Mouse (Mus musculus) forebrain, embryonic 16.5 days (tissue): Measurements from ENCODE around the gene Dguok. TPM values are rescaled to one million over a fixed set of nuclear protein-coding genes. Genes with fewer than 3 reads are reported as not detected.
A peak's percentile ranks its signal among the peaks of the same experiment; 100 is the strongest.

Experiments used
- ATAC-seq: fragments of 200-750 bp; cut with Nextera tagmentation; 2 replicates; pipeline ENCODE4 v1.8.0; 2017; ENCODE audit warnings: mild to moderate bottlenecking, moderate library complexity
- H3K27ac ChIP-seq: fragments of 300-500 bp; sonication (generic); 2 replicates; pipeline ENCODE4 v1.5.1; 2014; ENCODE audit warnings: low read length, control low read depth
- H3K27me3 ChIP-seq: fragments of 300-500 bp; sonication (generic); replicated peaks from 2 replicates; pipeline ENCODE4 v1.6.1; 2014; ENCODE audit warnings: low read length; ENCODE audit not compliant: control insufficient read depth, insufficient read depth
- H3K36me3 ChIP-seq: fragments of 300-500 bp; sonication (generic); 2 replicates; pipeline ENCODE4 v1.6.1; 2014; ENCODE audit not compliant: control insufficient read depth, insufficient read depth
- H3K4me1 ChIP-seq: fragments of 300-500 bp; sonication (generic); replicated peaks from 2 replicates; pipeline ENCODE4 v1.6.1; 2014; ENCODE audit warnings: low read length; ENCODE audit not compliant: control insufficient read depth, insufficient read depth
- H3K4me2 ChIP-seq: fragments of 300-500 bp; sonication (generic); 2 replicates; pipeline ENCODE4 v1.6.1; 2014; ENCODE audit warnings: mild to moderate bottlenecking, low read length, control low read depth
- H3K4me3 ChIP-seq: fragments of 300-500 bp; sonication (generic); replicated peaks from 2 replicates; pipeline ENCODE4 v1.5.1; 2014; ENCODE audit warnings: mild to moderate bottlenecking, low read length, control low read depth
- H3K9ac ChIP-seq: fragments of 300-500 bp; sonication (generic); replicated peaks from 2 replicates; pipeline ENCODE4 v1.6.1; 2014; ENCODE audit warnings: low read depth, low read length, control low read depth
- H3K9me3 ChIP-seq: fragments of 300-500 bp; sonication (generic); 2 replicates; pipeline ENCODE4 v1.6.1; 2016; ENCODE audit warnings: low read length; ENCODE audit not compliant: control insufficient read depth
- WGBS: fragments of 180-500 bp; shearing (Covaris S2); extraction: QIAGEN DNeasy Blood & Tissue Kit; methylation state at CpG from one replicate; pipeline ENCODE4 v1.1.7; 2014; 5-methylcytosine and 5-hydroxymethylcytosine counted together
- polyA plus RNA-seq: library from polyadenylated mRNA; unstranded; fragments of >200 nt; fragmentation: Nextera tagmentation; extraction: Ambion mirVana; gene quantifications from 2 replicates; pipeline ENCODE4 v1.2.1, GENCODE M21; 2015

Gene Dguok
- polyA plus RNA-seq, 1 experiment from 2014 or later: 73.1 TPM

DNA sequence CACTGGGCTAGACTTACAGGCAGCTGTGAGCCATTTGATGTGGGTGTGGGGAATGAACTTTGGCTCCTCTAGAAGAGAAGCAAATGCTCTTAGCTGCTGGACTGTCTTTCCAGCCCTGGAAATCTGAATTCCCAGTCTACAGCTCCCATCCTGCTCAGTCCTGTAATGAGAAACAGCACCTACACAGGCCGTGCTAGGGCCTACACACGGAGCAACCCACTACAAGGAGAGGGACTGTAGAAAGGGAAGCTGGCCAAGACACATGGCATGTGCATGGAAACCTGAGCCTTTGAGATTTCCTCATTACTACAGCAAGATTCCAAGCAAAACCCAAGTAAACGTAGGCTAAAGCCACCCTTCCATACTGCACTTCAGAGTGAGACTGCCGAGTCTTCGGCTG is 18.6 kb downstream of the Dguok start:
- Histone ChIP-seq H3K27ac (no peak overlapping the region), H3K4me2 (no peak overlapping the region), H3K27me3 (no peaks in the 10 kb centered on the region), H3K9me3 (no peaks in the 10 kb centered on the region), H3K4me3 (no peak overlapping the region), H3K9ac (no peak overlapping the region), H3K36me3 (peaks cover 21% of the 10 kb centered on the region), H3K4me1 (peaks cover 4% of the 10 kb centered on the region; the same call in 1 of the 2 replicates)
- WGBS: 84% methylated on average over 5 of the region's 5 CpGs
- no peak for ATAC-seq

DNA sequence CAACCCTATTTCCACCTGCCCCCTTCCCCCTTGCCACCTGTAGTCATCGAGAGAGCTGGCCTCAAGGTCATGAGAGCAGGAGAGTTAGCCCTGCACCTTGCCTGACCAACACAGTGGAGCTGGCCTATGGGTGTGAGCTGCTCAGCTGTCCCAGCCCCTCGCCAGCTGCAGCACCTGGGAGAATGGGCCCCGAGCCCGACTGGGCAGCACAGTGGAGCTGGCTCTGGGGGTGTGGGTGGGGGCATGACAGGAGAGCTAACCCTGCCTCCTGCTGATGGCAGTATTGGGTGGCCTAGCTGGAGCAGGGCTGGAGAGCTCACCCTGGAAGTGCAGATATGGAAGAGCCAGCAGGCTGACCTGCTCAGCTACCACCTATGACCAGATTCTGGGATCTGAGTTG is 19.5 kb downstream of the Dguok start:
- Histone ChIP-seq H3K4me3 (no peak overlapping the region), H3K4me2 (no peak overlapping the region), H3K9me3 (no peaks in the 10 kb centered on the region), H3K9ac (no peak overlapping the region), H3K4me1 (peaks cover 4% of the 10 kb centered on the region; the same call in 1 of the 2 replicates), H3K27ac (no peak overlapping the region), H3K36me3 (peaks cover 21% of the 10 kb centered on the region), H3K27me3 (no peaks in the 10 kb centered on the region)
- 90% methylated on average over 4 of the region's 4 CpGs for WGBS
- no peak for ATAC-seq

DNA sequence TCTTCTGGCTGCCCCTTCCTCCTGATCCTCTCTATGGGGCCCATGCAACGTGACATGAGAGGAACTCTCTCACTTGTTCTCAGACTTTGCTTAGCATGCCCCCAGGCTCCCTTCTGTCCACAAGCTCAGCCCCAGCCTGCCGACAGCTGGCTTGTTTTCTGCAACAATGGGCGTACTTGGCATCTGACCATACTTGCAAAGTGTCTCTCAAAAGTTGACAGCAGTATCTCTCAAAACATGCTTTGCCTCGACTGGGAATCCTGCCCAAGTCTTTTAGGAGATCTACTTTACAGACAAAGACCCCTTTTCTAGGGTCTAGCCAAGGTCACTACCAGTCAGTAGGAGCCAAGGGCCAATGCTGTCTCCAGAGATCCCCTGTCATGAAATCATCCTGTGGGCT is 20.9 kb downstream of the Dguok start:
- Histone ChIP-seq H3K9me3 (no peaks in the 10 kb centered on the region), H3K27ac (no peak overlapping the region; the same call in 1 of the 2 replicates), H3K4me3 (no peak overlapping the region), H3K27me3 (no peaks in the 10 kb centered on the region), H3K4me2 (no peak overlapping the region), H3K36me3 (peaks cover 25% of the 10 kb centered on the region), H3K4me1 (peaks cover 4% of the 10 kb centered on the region; the same call in 1 of the 2 replicates), H3K9ac (no peak overlapping the region)
- 37% methylated on average over 4 of the region's 4 CpGs for WGBS
- ATAC-seq: peak; percentile 62; the same call in 1 of the 2 replicates

DNA sequence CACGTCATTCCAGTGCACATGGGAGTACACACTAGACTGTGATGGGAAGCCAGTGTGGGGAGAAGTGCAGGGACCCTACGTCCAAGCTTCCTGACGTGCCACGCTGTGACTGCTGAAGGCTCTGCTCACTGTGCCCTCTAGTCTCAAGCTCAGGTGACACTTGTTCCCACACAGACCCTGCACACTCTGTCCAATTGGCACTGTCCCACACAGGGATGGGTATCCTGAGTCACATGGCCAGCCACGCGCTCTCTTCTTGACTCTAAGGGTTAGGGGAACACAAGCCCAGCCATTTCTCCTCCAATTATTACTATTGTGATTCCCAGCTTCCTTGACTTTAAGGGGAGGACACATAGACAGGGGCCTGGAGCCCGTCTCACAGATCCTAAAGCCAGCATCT is 23.0 kb downstream of the Dguok start:
- Histone ChIP-seq H3K4me1 (peaks cover 4% of the 10 kb centered on the region; the same call in 1 of the 2 replicates), H3K9ac (no peak overlapping the region), H3K36me3 (peaks cover 27% of the 10 kb centered on the region; the same call in 1 of the 2 replicates), H3K27ac (no peak overlapping the region), H3K4me2 (no peak overlapping the region), H3K9me3 (no peaks in the 10 kb centered on the region), H3K4me3 (no peak overlapping the region), H3K27me3 (no peaks in the 10 kb centered on the region)
- no peak for ATAC-seq
- 96% methylated on average over 7 of the region's 7 CpGs for WGBS

DNA sequence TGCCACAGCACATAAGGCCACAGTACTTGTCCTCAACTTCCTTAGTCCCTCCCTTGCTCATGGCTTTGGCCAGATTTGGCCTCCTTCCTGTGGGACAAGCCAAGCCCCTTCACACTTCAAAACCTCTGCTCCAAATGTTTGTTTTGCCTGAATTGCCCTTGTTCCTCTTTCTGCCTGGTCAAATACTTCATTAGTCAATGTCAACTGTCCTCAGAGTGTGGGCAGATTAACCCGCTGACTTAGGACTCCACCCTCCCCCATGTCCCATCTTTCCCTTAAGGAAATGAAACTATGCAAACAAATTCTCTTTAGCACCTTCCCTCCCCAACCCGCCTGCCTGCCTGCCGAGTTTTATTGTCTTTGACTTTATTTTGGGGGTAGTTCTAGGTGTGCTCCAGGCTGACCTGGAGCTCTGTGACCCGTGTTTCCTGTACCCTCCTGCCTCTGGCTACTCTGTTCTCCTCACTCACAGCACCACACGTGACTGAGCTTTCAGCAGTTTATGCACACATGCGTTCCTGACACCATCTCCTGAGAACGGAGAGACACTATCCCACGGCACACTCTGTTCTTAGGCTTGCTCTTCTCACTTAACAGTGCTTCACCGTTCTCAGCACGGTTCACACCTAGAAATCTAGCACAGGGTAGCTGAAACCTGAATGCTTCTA is 24.2 kb downstream of the Dguok start:
- no peaks in the 10 kb centered on the region for H3K27me3 ChIP-seq
- no peak overlapping the region for H3K4me3 ChIP-seq
- no peak overlapping the region for H3K9ac ChIP-seq
- H3K9me3 ChIP-seq: no peaks in the 10 kb centered on the region
- no peak overlapping the region for H3K4me2 ChIP-seq
- H3K27ac ChIP-seq: no peak overlapping the region
- no peak for ATAC-seq
- peaks cover 22% of the 10 kb centered on the region; the same call in 1 of the 2 replicates for H3K36me3 ChIP-seq
- peaks cover 4% of the 10 kb centered on the region; the same call in 1 of the 2 replicates for H3K4me1 ChIP-seq
- WGBS: 87% methylated on average over 10 of the region's 10 CpGs

DNA sequence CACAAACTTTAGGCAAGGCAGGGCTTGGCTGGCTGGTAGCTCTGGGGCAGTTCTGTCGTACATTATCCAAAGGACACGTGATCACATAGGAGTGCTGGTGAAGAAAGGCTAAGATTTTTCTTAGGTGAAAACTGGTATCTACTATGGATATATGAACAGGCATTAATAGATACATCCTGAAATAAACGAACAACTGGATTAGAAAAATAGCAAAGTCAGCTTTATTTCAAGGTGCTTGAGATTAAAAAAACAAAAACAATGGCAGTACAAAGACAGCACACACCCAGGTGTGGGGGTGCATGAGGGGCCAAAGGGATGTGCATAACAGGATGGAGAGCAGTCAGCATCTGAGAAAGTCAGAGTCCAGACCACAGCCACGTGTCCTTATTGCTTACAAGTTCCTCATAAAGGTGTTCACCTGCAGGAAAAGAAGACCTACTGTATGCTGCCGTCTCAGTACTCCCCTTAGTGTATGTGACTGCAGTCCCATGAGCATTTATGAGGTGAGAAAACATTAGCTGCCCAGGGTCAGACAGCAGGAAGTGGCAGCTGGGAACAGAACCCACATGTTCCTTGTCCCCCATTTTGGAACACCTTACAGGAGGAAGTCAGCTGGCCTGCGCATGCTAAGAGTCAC is 26.6 kb downstream of the Dguok start:
- peaks cover 17% of the 10 kb centered on the region; the same call in 1 of the 2 replicates for H3K36me3 ChIP-seq
- WGBS: 89% methylated on average over 6 of the region's 6 CpGs

DNA sequence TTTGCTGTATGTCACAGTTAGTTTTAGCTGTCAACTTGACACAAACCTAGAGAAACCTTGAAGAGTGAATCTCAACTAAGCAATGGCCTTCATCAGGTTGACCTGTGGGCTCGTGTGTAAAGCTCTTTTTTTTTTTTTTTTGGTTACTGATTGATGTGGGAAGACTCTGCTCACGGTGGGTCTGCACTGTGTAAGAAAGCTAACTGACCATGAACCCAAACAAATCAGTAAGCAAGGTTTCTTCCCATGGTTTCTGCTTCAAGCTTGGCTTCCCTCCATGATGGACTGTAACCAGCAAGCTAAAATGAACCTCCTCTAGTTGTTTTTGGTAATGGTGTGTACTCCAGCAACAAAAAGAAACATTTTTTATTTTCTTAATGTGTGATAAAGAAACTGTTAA is 27.6 kb downstream of the Dguok start:
- Histone ChIP-seq H3K4me1 (no peaks in the 10 kb centered on the region), H3K4me3 (no peak overlapping the region), H3K9ac (no peak overlapping the region), H3K27ac (no peak overlapping the region), H3K27me3 (no peaks in the 10 kb centered on the region), H3K4me2 (no peak overlapping the region), H3K36me3 (peaks cover 17% of the 10 kb centered on the region; the same call in 1 of the 2 replicates), H3K9me3 (no peaks in the 10 kb centered on the region)
- ATAC-seq: no peak
- WGBS: 79% methylated on average over 2 of the region's 2 CpGs

More for the DNA sequence above, 26.6 kb downstream of the Dguok start:
- Histone ChIP-seq H3K9ac (no peak overlapping the region), H3K27me3 (no peaks in the 10 kb centered on the region), H3K4me2 (no peak overlapping the region), H3K27ac (no peak overlapping the region), H3K4me1 (no peaks in the 10 kb centered on the region), H3K9me3 (no peaks in the 10 kb centered on the region), H3K4me3 (no peak overlapping the region)
- ATAC-seq: no peak

DNA sequence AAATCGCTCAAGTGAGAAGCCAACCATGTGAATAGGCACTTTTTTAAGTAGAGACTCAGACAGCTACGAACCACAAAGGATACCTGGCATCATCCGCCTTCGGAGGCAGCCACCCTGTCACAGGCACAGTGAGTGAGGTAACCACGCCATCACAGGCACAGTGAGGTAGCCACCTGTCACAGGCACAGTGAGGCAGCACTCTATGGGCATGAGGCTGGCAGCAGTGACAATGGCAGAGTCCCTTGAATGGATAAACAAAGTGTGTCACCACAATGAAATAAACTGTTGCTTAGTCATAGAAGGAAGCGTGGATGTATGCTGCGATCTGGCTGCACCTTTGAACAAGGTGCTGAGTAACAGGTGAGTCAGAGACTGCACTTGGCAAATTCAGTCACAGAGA is 28.1 kb downstream of the Dguok start:
- Histone ChIP-seq H3K27me3 (no peaks in the 10 kb centered on the region), H3K4me3 (no peak overlapping the region), H3K9ac (no peak overlapping the region), H3K9me3 (no peaks in the 10 kb centered on the region), H3K27ac (no peak overlapping the region), H3K4me2 (no peak overlapping the region), H3K36me3 (peaks cover 17% of the 10 kb centered on the region; the same call in 1 of the 2 replicates), H3K4me1 (no peaks in the 10 kb centered on the region)
- no peak for ATAC-seq
- 92% methylated on average over 7 of the region's 7 CpGs for WGBS

DNA sequence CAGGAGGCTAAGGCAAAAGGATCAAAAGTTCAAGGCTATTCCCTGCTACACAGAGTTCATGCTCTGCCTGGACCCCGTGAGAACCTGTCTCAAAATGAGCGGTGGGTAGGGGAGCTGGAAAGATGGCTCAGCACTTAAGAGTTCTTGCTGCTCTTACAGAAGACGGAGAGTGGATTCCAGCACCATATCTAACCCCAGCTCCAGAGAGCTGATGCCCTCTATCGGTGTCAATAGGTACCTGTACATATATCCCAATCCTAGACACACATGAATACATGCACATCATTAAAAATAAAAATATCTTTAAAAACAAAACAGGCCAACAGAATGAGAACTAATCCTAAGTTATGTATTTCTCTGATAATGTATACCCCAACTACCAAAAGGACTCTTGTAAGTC is 28.6 kb downstream of the Dguok start:
- H3K9ac ChIP-seq: no peak overlapping the region
- no peaks in the 10 kb centered on the region for H3K9me3 ChIP-seq
- H3K36me3 ChIP-seq: peaks cover 17% of the 10 kb centered on the region; the same call in 1 of the 2 replicates
- WGBS: 73% methylated on average over 4 of the region's 4 CpGs
- H3K27me3 ChIP-seq: no peaks in the 10 kb centered on the region
- H3K4me3 ChIP-seq: no peak overlapping the region
- no peak overlapping the region for H3K27ac ChIP-seq
- ATAC-seq: no peak
- no peaks in the 10 kb centered on the region for H3K4me1 ChIP-seq
- H3K4me2 ChIP-seq: no peak overlapping the region
